Mouse (Mus musculus) liver, postnatal 0 days (tissue): ENCODE measurements around the gene Per1. TPM values are rescaled to one million over a fixed set of nuclear protein-coding genes. Genes with fewer than 3 reads are reported as not detected.
A peak's percentile ranks its signal among the peaks of the same experiment; 100 is the strongest.

Experiments
- ATAC-seq: fragments of 200-750 bp; cut with Nextera tagmentation; 2 replicates; pipeline ENCODE4 v1.8.0; 2017; ENCODE audit warnings: mild to moderate bottlenecking, moderate library complexity
- DNase-seq: peaks from one replicate; pipeline ENCODE4 v3.0.0-alpha.2; 2016
- H3K27ac ChIP-seq: fragments of 300-500 bp; sonication (generic); 2 replicates; pipeline ENCODE4 v1.5.1; 2014; ENCODE audit warnings: antibody characterized with exemption, moderate library complexity, mild to moderate bottlenecking, low read depth
- H3K27me3 ChIP-seq: fragments of 300-500 bp; sonication (generic); 2 replicates; pipeline ENCODE4 v1.6.1; 2014; ENCODE audit warnings: low read length, control low read depth, mixed read lengths; ENCODE audit not compliant: insufficient read depth
- H3K36me3 ChIP-seq: fragments of 300-500 bp; sonication (generic); replicated peaks from 2 replicates; pipeline ENCODE4 v1.6.1; 2014; ENCODE audit warnings: mild to moderate bottlenecking, control low read depth, low read length, moderate library complexity, mixed read lengths; ENCODE audit not compliant: insufficient read depth
- H3K4me1 ChIP-seq: fragments of 300-500 bp; sonication (generic); 2 replicates; pipeline ENCODE4 v1.6.1; 2014; ENCODE audit warnings: antibody characterized with exemption, mild to moderate bottlenecking, control low read depth; ENCODE audit not compliant: insufficient read depth
- H3K4me2 ChIP-seq: fragments of 300-500 bp; sonication (generic); 2 replicates; pipeline ENCODE4 v1.6.1; 2014; ENCODE audit warnings: low read depth, mild to moderate bottlenecking, low read length, moderate library complexity, mixed read lengths
- H3K4me3 ChIP-seq: fragments of 300-500 bp; sonication (generic); 2 replicates; pipeline ENCODE4 v1.5.1; 2014; ENCODE audit warnings: low read depth, low read length
- H3K9ac ChIP-seq: fragments of 300-500 bp; sonication (generic); replicated peaks from 2 replicates; pipeline ENCODE4 v1.6.1; 2014; ENCODE audit warnings: mild to moderate bottlenecking, moderate library complexity
- H3K9me3 ChIP-seq: fragments of 300-500 bp; sonication (generic); 2 replicates; pipeline ENCODE4 v1.6.1; 2016; ENCODE audit warnings: mild to moderate bottlenecking, control low read depth, low read length, mixed read lengths
- CTCF ChIP-seq: sonication (generic); IDR thresholded peaks from 2 replicates; pipeline ENCODE4 v1.5.1; 2016; ENCODE audit warnings: antibody characterized with exemption, low read depth
- EP300 ChIP-seq: IDR thresholded peaks from 2 replicates; pipeline ENCODE4 v1.6.1; 2016; ENCODE audit warnings: antibody characterized with exemption, low read depth, mild to moderate bottlenecking
- WGBS: fragments of 180-500 bp; shearing (Covaris S2); extraction: QIAGEN DNeasy Blood & Tissue Kit; methylation state at CpG from one replicate; pipeline ENCODE4 v1.1.7; 2014; ENCODE audit not compliant: insufficient replicate concordance; 5-methylcytosine and 5-hydroxymethylcytosine counted together
- polyA plus RNA-seq: library from polyadenylated mRNA; unstranded; fragments of >200 nt; fragmentation: Nextera tagmentation; extraction: Ambion mirVana; gene quantifications from 2 replicates; pipeline ENCODE4 v1.2.1, GENCODE M21; 2015

Gene Per1
- polyA plus RNA-seq, 1 experiment from 2014 or later = 8.2 TPM

GRCm38 (mm10) chr11:69073065-69073888, 21.7 kb upstream of the Per1 start:
- H3K4me1 ChIP-seq = peaks cover 34% of the 10 kb centered on the region
- peak overlapping the region; percentile 95 for H3K27ac ChIP-seq
- WGBS = under 1% methylated on average over 14 of the region's 14 CpGs

GRCm38 (mm10) chr11:69073951-69074775, 20.9 kb upstream of the Per1 start:
- Histone ChIP-seq H3K4me3 (no peak overlapping the region), H3K9ac (peak overlapping the region; percentile 78), H3K27ac (peak overlapping the region; percentile 95), H3K4me2 (no peak overlapping the region), H3K4me1 (peaks cover 38% of the 10 kb centered on the region), H3K9me3 (no peaks in the 10 kb centered on the region), H3K36me3 (no peaks in the 10 kb centered on the region), H3K27me3 (no peaks in the 10 kb centered on the region)
- DNase-seq (no peak), ATAC-seq (no peak)
- TF ChIP-seq EP300 (no peak), CTCF (no peak)
- WGBS = 57% methylated on average over 6 of the region's 6 CpGs

More at GRCm38 (mm10) chr11:69073065-69073888, 21.7 kb upstream of the Per1 start:
- peak overlapping the region; percentile 78 for H3K9ac ChIP-seq
- no peaks in the 10 kb centered on the region for H3K9me3 ChIP-seq
- ATAC-seq = peak; percentile 84
- peak; percentile 82 for DNase-seq
- H3K27me3 ChIP-seq = no peaks in the 10 kb centered on the region
- H3K4me3 ChIP-seq = peak overlapping the region; percentile 27
- H3K4me2 ChIP-seq = peak overlapping the region; percentile 72
- H3K36me3 ChIP-seq = no peaks in the 10 kb centered on the region
- TF ChIP-seq EP300 (peak; percentile 80), CTCF (peak; percentile 26)

GRCm38 (mm10) chr11:69074776-69075069, 20.3 kb upstream of the Per1 start:
- no peak overlapping the region for H3K4me2 ChIP-seq
- DNase-seq = no peak
- no peaks in the 10 kb centered on the region for H3K36me3 ChIP-seq
- H3K4me3 ChIP-seq = no peak overlapping the region
- no peak for TF ChIP-seq EP300
- no peak for TF ChIP-seq CTCF
- no peak overlapping the region for H3K9ac ChIP-seq
- ATAC-seq = no peak
- no peaks in the 10 kb centered on the region for H3K9me3 ChIP-seq
- WGBS = 66% methylated on average over 2 of the region's 2 CpGs
- 0 out of 2 replicates have a peak overlapping the region, but pooled peaks have one; percentile 30 for H3K27ac ChIP-seq
- H3K4me1 ChIP-seq = peaks cover 38% of the 10 kb centered on the region
- H3K27me3 ChIP-seq = no peaks in the 10 kb centered on the region

DNA sequence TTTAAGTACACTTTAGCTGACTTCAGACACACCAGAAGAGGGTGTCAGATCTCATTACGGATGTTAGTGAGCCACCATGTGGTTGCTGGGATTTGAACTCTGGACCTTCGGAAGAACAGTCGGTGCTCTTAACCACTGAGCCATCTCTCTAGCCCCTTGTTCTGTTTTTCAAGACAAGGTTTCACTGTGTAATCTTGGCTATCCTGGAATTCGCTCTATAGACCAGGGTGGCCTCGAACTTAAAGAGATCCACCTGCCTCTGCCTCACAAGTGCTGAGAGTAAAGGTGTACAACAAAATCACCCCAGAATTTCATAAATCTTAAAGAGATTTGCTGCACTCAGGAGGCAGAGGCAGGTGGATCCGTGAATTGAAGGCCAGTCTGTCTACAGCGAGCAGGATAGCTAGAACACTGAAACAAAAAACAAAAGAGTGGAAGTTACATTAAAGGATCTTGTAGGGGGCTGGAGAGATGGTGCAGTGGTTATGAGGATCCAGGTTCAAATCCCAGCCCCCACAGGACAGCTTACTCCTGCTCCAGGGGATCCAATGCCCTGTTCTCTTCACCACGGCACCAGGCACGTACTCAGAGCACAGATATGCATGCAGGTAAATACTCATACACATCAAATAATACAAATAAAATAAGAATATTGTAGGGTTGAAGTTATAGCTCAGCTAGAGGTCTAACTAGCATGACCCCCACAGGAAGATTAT, 19.1 kb upstream of the Per1 start:
- WGBS = 55% methylated on average over 8 of the region's 9 CpGs
- Histone ChIP-seq H3K9ac (no peak overlapping the region), H3K27me3 (no peaks in the 10 kb centered on the region), H3K27ac (no peak overlapping the region), H3K4me1 (peaks cover 33% of the 10 kb centered on the region), H3K9me3 (no peaks in the 10 kb centered on the region), H3K4me2 (no peak overlapping the region), H3K36me3 (no peaks in the 10 kb centered on the region), H3K4me3 (no peak overlapping the region)
- no peak for TF ChIP-seq EP300
- no peak for TF ChIP-seq CTCF
- ATAC-seq (no peak), DNase-seq (no peak)

DNA sequence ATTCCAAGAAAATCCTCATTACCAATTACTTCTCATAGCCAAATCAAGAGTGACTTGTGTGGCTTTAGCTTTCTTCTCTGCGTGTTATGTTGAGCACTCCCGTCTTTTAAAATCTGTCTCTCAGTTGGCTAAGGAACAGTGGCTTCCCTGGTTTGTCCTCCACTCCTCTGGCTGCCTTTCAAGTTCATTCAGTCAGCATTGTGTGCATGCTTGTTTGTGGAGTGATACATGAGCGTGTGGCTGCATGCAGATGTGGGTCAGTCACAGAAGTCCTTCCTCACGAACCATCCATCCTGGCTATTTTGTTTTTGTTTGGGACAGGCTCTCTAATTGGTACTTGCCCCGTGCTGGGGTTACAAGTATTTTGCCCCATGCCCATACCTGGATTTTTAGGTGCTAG, 18.4 kb upstream of the Per1 start:
- Histone ChIP-seq H3K4me2 (no peak overlapping the region), H3K27ac (no peak overlapping the region), H3K9ac (no peak overlapping the region), H3K4me3 (no peak overlapping the region), H3K4me1 (peaks cover 26% of the 10 kb centered on the region), H3K36me3 (no peaks in the 10 kb centered on the region), H3K9me3 (no peaks in the 10 kb centered on the region), H3K27me3 (no peaks in the 10 kb centered on the region)
- DNase-seq (no peak), ATAC-seq (no peak)
- TF ChIP-seq EP300 (no peak), CTCF (no peak)
- WGBS = 70% methylated on average over 5 of the region's 5 CpGs

GRCm38 (mm10) chr11:69077316-69077715, 17.7 kb upstream of the Per1 start:
- Histone ChIP-seq H3K27me3 (no peaks in the 10 kb centered on the region), H3K4me2 (no peak overlapping the region), H3K4me3 (no peak overlapping the region), H3K4me1 (peaks cover 22% of the 10 kb centered on the region), H3K9ac (no peak overlapping the region), H3K27ac (no peak overlapping the region), H3K9me3 (no peaks in the 10 kb centered on the region), H3K36me3 (no peaks in the 10 kb centered on the region)
- DNase-seq (no peak), ATAC-seq (no peak)
- TF ChIP-seq CTCF = no peak
- TF ChIP-seq EP300 = no peak
- 82% methylated on average over 9 of the region's 9 CpGs for WGBS
